In the genomic region with DNA sequence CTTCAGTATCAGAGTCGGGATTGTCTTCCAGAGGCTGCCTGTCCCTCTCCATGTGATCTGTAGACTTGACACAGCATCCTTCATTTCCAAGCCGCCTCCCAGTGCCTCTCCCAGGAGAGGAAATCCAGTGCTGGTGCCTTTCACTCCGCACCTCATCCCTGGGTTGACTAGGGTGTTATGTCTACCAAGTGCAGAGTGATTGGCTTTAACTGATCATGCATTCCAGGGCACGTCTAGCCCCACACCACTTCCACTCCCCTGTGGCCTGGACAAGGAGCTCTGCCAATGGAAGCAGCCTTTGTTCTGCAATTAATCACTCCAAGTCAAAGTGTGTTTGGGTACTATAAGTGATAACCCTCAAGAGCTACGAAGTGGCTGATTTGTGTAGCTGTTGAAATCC, we compare ENCODE assay signal across 17 mouse cellular contexts. TPM values are rescaled to one million over a fixed set of nuclear protein-coding genes. Genes with fewer than 3 reads are reported as not detected.
"Had no signal": no experiment of that assay in that cellular context is flagged by ENCODE, and none has a peak within 500 bp of the region (broad histone marks: within the 10 kb centered on the region; RNA-seq: fewer than 3 reads in every experiment).

No protein-coding gene starts in this region.

- H3K4me2 ChIP-seq: midbrain, embryonic 12.5 days; neural tube, embryonic 13.5 days; neural tube, embryonic 15.5 days had no signal

- H3K27ac ChIP-seq: midbrain, embryonic 10.5 days; midbrain, embryonic 12.5 days; neural tube, embryonic 13.5 days; neural tube, embryonic 15.5 days had no signal

- H3K36me3 ChIP-seq: midbrain, embryonic 10.5 days; midbrain, embryonic 12.5 days; neural tube, embryonic 13.5 days; neural tube, embryonic 15.5 days had no signal

- H3K9ac ChIP-seq: midbrain, embryonic 12.5 days; neural tube, embryonic 13.5 days; neural tube, embryonic 15.5 days had no signal

- H3K4me1 ChIP-seq: midbrain, embryonic 10.5 days; midbrain, embryonic 12.5 days had no signal

- ATAC-seq: midbrain, embryonic 16.5 days had no signal

- H3K9me3 ChIP-seq: midbrain, embryonic 10.5 days; midbrain, embryonic 12.5 days; neural tube, embryonic 13.5 days; neural tube, embryonic 15.5 days had no signal

- DNase-seq: lung, adult 18-20 months; midbrain, embryonic 14.5 days; retina, postnatal 1 day; right cerebral cortex, adult 18-20 months; right cerebral cortex, postnatal 25 days; right cerebral cortex, postnatal 4 days; spleen, adult 18-20 months; thymus, adult 18-20 months; thymus, postnatal 14 days; thymus, postnatal 36 days had no signal

- H3K4me3 ChIP-seq: midbrain, embryonic 10.5 days; midbrain, embryonic 12.5 days; myocyte; neural tube, embryonic 13.5 days; neural tube, embryonic 15.5 days had no signal

- H3K27me3 ChIP-seq: midbrain, embryonic 12.5 days; neural tube, embryonic 13.5 days; neural tube, embryonic 15.5 days had no signal

RNA-seq across cellular contexts. Expression of a gene that starts 56.9 kb away (rescaled TPM):
- total RNA-seq: megakaryocyte-erythroid progenitor cell, adult 5-6 weeks had no signal
